Mouse (Mus musculus) frontal cortex, postnatal 10 days (tissue): ENCODE data around the gene Ssu72.
"Not testable (repeated sequence)": the region's sequence is repeated elsewhere in the genome, so short reads cannot be mapped to it uniquely, and the experiment has no call there.

ENCODE experiments used
- DNase-seq, 2 experiments: peaks; one replicate each; pipeline ENCODE4 v3.0.0; 2022; ENCODE audit warnings: low spot score in 2 of 2, mixed read lengths in 1 of 2

The Ssu72 gene

DNA sequence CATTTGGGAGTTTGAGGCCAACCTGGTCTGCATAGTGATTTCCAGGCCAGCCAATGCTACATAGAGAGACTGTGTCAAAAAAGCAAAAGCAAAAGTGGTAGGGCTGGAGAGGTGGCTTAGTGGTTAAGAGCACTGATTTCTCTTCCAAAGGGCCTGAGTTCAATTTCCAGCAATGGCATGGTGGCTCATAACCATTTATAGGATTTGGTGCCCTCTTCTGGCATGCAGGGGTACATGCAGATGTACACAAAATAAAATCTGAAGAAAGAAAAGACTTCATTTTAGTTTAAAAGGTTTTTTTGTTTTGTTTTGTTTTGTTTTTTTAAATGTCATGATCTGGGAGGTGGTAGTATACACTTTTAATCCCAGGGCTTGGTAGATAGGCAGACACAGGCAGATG is 4.2 kb upstream of the Ssu72 start:
- DNase-seq: no peak

DNA sequence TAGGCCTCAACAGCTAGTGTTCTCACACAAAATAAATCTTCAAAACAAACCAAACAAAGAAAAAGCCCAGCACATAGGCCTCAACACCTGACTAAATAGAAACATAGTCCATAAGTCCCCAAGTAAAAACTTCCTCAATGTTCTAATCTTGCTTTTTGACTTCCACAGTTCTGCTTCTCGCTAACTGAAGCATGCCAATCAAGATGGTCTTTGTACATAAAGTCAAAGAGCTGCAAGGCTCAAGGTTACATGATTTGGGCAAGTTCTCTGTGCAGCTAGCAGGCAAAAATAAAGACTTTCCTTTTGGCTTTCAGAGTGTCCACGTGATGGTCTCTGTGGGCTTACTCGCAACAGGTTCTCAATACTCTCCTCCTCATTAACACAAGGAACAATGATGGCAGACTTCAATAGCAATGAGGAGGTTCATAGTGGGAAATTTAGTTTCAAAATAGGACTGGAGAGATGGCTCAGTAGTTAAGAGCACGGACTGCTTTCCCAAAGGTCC is 1.1 kb upstream of the Ssu72 start:
- DNase-seq: no peak

DNA sequence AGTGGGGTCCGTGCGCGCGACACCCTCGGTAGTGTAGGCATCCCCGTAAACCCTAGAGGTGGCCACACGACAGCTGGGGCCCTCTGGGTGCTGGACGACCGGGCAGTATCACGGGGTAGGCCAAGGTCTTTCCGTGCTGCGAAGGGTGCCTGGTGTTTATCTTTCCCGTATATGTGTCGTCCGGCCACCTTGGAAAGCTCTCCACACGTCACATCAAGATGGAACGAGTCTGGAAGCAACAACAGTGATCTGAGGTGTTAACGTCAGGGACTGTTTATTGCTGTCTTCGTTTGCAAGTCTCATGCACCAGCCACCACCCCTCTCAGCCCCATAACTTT is 961 bp downstream of the Ssu72 start:
- no peak for DNase-seq

DNA sequence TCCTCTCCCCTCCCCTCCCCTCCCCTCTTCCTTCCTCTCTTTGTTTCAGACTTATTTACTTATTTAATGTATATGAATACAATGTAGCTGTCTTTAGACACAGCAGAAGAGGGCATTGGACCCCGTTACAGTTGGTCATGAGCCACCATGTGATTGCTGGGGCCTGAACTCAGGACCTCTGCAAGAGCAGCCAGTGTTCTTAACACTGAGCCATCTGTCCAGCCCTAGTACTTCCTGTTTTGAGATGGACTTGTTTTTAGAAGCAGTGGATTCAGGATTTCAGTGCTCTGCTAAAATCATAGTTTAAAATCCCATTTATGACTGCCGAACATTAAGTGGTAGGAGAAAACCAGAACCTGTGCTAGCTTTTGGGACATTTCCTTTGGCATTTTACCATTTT is 4.0 kb downstream of the Ssu72 start:
- no peak for DNase-seq

DNA sequence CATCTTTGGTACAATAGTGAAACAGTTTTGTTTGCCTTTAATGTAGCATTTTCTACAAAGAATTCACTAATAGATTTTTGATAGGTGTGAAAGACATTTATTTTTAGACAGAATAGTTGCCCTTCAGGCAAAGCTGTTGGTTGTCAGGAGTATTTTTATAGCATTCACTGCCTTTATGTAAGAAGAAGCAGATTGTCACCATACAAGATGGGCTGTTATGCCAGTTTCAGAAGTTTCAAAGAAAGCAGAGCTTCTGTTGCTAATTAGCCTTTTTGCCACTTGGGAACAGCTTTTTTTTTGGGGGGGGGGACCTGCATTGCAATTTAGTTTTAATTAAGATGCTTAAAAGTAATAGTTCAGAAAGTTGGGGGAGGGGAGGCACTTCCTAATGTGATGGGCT is 4.4 kb downstream of the Ssu72 start:
- no peak for DNase-seq

DNA sequence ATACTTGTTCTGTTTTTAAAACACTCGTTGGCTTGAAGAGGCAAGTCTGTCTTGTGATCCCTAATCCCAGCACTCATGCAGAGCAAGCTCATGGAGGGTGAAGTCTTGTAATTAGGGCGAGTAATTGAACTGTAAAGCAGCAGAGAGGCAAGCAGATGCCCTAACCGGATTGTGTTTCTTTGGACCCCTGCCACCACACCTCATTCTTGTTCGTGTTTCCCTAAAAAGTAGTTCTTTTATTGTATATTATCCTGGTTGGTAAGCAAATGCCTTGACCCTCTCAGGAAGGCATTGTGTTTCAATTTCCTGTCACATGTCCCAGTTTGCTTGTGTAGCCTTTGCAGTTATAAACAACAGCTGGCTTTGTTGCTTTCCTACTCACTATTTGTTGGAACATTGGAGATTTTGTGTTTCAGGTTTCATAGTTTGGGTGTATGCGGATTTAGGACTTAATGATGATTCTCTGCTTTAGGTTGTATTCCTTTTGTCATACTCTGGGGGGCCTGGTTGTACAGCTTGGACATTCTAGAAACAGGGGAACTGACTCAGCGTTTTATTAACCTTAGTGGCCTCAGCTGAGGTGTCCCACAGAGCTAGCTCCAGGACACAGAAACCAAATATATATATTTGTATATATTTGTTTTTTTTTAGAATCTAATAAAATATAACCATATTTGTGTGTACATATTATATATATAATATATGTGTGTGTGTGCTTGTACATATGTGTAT is 6.1 kb downstream of the Ssu72 start:
- no peak for DNase-seq

DNA sequence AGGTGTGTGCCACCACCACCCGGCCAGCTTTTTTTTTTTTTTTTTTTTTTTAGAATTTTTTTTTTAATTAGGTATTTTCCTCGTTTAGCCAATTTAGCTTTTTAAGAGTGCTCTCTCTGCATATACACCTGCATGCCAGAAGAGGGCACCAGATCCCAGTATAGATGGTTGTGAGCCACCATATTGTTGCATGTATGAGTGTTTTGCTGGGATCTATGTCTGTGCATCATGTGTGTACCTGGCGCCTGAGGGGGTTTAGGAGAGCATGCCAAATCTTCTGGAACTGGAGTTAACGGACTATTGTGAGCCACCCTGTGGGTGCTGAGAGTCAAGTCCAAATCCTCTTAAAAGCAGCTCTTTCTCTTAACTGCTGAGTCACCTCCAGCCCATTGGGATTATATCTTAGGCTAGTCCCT is 17.1 kb downstream of the Ssu72 start:
- DNase-seq: no peak

DNA sequence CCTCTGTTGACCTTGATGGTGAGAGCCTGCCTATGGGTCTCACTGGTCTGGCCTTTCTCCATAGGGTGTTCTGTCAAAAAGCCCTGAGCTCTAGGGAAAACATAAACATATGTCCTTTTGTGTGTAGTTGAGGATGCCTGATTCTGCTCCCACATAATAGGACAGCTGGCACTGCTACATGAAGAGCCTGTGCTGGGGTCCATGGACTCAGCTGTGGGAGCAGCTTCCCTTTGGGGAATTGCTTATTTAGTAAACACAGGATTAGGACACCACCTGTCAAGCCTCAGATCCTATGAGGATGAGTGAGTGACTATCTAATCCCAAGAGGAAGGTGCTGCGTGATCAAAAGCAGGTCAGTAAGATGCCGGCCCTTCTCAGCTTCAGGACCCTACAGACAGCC is 23.4 kb downstream of the Ssu72 start:
- DNase-seq: no peak

DNA sequence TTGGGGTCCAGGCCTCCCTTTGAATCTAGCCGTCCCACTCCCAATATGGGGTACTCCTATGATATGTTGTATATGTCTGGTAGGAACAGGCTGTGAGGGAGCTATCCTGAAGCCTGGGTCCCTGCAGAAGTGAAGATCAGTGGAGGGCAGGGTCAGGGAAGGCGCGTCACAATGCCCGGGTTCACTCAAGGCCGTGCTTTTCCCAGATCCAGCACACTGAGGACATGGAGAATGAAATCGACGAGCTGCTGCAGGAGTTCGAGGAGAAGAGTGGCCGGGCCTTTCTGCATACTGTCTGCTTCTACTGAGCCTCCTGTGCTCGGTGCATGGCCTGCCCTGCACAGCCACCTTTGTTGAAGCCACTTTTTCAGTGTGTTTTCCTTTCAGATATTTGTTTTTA is 28.7 kb downstream of the Ssu72 start:
- DNase-seq: no peak

DNA sequence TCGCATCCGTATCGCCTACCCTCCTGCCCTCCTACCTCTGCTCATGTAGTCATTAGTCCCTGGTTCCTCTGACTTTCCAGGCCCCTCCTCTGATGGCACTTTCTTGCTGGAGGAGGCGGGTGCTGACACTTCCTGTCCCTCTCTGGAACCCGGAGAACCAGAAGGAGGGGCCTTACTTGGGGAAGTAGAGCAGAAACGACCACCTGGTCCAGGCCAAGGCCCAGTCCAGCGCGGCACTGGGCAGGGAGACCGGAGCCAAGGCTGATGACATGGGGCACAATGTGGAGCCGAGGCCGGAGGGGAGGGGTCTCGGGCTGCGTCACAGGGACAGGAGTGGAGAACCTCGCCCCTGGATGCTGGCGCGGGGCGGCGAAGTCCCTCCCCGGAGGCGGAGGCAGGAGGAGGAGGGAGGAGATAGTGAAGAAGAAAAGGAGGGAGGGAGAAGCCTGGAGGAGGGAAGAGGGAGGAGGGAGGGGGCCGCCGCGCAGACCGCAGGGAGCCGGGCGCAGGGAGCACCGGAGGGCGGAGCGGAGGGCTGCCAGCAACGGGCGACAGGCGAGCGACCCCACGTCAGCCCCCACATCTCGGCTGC is 29.8 kb downstream of the Ssu72 start, which contains the start of gene Tmem240:
Gene Tmem240 (plus strand): TSS at position 451 of the 592 bp plus-strand sequence.
- peak; percentile 91 to 92 for DNase-seq

DNA sequence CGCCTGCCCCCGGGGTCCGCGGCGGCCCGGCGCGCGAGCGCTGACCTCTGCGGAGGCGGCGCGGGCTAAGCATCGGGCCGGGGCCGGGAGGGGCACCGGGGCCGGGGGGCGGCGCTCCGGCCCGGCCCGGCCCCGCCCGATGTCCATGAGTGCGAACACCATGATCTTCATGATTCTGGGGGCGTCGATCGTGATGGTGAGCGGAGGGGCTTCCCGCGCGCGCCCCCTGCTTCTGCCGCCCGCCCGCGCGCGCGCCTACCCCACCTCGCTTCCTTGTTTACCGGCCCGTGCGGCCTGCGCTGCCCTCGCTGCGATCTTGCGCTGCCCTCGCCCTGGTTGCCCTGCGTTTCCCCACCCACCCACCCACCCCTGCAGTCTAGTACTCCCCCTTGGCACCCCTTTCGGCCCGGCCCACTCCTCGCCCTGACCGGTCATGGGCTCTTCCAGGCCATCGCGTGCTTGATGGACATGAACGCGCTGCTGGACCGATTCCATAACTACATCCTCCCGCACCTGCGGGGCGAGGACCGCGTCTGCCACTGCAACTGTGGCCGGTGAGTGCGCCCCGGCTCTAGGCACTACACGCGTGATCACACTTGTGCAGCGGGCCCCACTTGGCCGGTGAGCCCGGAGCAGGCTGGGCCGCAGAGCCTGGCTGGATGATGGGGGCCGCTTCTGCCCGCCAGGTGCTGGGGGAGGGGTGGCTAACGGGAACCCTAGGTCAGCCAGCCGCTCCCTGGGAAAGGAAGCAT is 30.5 kb downstream of the Ssu72 start:
- DNase-seq: peak in 1 of 2 experiments; percentile 51

DNA sequence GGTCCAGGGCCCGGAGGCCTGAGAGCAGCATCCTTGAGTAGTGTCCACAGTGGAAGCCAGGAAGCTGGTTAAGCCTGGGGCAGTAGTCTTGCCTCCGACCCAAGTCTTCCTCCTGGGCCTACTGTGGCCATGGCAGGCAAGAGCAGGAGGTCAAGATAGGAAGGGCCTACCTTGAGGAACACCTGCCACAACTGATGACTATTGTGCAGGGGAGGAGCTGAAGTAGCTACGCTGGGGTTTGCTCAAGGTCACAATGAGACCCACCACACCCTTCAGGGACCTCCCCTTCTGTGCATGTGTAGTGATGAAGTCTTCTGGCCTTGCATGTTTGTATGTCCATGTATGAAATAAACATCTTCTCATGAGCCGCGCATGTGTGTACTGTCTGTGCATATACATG is 31.2 kb downstream of the Ssu72 start:
- DNase-seq: no peak

DNA sequence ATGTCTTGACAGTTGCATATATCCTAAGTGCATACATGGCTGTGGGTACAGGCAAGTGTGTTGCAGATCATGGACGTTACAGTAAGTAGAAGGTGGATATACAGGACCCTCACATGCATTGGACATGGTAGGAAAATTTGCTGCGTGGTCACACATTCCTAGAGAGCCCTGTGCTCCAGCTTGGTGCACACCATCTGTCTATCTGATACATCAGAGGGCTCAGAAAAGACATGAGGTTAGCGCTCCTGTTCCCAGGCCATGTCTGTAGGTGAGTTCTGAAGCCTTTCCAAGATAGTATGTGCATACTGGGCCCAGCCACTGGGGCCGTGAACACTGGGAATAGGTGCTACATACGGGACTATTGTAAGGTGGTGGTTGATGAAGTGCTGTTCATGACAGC is 31.8 kb downstream of the Ssu72 start:
- no peak for DNase-seq

DNA sequence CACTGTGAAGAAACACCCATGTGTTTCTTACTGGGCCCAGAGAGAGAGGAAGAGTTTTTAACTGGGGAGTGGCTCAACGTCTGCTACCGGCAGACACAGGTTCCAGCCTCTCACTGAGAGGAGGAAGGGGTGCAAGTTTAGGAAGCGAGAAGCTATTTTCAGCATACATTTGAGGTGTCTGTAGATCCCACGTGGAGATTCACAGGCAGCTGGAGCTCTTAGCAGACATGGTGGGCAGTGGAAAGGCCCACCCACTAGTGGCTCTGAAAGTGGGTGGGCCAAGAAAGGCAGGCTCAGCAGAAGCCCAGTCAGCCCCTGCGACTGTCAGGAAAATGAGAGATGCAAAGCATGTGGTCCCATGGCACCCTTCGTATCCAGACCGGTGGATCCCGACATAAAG is 33.7 kb downstream of the Ssu72 start:
- peak in 1 of 2 experiments; percentile 21 for DNase-seq

DNA sequence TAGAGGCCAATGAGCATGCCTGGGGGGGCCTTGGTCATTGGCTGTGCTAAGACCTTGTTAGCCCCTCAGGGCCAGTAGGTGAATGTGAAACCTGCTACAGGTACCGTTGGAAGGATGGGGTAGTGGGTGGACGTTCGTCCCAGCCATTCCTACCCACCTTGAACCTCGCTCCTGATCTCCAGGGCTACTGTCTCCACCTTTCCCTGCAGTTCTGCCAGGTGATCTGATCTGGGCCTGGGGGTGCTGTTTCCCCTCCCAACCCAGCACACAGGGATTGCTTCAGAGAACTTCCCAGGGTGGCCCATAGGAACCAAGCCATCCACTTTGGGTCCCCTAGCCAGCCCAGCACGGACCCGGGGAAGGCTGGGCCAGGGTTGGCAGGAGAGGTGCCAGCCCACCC is 34.6 kb downstream of the Ssu72 start:
- DNase-seq: no peak

DNA sequence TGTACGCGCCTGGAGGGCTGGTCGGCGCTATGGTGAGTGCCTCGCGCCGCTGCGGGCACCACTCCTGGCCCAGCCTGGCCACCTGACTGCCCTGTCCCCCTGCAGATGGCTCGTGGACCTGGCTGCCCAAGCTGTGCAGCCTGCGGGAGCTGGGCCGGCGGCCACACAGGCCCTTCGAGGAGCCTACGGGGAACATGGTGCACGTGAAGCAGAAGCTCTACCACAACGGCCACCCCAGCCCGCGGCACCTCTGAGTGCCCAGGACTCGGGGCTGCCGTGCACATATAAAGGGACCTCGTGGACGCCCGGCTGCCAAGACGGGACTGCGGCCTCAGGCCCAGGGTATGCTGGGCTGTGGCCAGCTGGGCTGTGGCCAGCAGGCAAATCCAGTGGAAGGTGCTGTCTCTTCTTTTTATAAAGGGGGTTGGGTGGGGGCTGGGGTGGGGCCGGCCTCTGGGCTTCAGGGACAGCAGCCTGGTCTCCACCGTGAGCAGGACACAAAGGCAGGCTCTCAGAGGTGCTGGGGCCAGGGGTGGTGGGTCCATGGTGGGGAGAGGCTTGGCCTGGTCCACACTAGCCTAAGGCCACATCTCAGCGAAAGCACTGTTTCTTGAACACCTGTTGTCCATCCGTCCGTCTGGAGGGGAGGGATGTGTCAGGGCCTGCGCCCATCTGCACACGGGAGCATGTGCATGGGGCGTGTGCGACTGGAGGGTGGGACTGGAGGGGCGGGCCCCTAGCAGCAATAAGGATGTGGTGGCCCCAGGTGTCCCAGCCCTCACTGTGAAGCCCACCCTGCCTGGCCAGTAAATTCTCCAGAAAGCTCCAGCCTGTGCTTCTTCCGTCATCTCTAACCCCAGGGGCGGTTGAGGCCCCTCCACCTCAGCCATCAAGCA is 35.4 kb downstream of the Ssu72 start:
- DNase-seq: peak in 1 of 2 experiments; percentile 22

DNA sequence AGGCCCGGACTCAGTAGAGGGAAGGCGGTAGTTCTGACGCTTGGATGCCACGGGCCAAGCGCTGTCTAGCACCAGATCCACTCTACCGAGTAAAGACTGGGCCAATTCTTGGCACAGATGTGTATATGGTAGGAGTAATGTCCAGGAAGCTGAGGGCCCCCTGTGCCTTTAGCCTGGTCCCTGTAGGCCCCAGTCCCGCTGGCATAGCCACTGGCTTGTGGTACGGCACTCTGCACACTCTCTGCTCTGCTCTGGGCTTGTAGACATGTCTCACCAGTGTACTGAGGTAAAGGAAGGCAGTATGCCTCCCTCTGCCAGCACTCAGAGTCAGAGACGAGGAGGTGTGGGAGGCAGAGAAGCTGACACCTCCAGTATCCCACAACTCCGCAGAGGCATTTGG is 36.1 kb downstream of the Ssu72 start:
- not testable (repeated sequence) for DNase-seq

DNA sequence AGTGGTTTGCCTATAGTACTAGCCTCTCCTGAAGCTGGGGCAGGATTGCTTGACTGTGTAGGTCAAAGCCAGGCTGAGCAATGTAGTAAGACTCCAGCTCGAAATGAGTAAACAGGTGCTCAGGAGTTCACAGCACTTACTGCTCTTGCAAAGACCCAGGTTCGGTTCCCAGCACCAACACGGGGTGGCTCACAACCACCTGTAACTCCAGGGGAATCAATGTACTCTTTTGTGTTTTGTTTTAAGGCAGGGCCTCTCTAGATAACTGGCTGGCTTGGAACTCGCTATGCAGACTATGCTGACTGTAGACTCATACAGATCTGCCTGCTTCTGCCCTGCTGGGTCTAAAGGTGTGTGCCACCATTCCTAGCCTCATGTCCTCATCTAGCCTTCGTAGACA is 38.1 kb downstream of the Ssu72 start:
- no peak for DNase-seq

DNA sequence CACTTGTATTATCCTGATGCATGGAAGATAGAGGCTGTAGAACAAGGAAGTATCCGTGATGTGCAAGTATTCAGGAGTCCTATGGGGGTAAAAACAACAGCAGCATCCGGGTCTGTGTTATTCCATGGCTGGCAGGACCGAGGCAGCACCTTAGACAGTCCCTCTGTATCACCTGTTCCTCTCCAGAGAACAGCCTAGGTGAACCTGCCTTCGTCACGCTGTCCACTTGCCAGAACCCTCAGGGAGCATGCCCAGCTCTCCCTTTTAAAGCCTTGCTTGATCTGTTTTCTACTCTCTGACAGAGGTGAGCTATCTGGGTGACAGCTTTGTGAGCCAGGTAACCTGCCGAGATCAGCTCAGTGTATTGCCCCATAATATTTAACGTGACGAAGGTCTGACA is 39.9 kb downstream of the Ssu72 start:
- DNase-seq: no peak

DNA sequence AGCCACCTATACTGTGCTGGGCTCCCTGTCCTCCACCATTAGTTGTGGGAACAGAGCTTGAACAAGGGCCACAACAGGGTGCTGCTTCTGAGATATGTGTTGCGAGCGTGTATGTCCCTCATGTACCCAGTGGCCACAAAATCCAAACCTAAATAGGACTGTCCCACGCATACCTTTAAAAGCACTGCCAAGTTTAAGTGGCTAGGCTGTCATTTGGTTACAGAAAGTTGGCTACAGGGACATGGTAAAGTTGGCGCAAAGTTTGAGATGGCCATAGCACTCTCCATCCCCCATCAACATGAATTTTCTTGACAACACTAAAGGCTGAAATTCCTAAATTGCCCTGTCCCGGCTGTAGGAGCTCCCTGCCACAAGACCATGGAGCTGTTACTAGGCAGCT is 40.5 kb downstream of the Ssu72 start:
- DNase-seq: no peak

DNA sequence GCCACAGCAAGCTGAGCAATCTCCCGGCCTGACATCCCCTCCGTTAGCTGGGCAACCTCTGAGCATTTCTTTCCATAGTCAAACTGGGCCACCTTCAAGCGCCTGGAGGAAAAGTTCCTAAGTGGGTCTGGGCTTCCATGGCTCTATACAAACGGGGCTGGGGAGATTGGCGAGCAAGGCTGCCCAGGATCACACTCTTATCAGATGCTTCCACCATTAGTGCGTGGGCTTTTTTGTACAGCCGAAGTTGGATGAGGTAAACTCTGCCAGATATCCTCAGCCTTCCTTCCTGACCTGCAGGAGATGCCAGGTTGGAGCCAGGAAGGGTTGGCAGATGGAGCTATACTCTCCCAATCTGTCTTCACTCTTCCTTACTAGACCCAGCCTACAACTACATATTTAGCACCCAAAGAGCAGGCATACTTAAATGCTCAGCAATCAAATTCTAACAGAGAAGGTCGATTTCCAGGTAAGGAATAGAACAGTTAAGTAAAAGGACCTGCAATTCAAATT is 41.5 kb downstream of the Ssu72 start:
- DNase-seq: no peak
